Mouse (Mus musculus) stomach, embryonic 15.5 days (tissue): ENCODE measurements around the gene Cbln1. TPM values are rescaled to one million over a fixed set of nuclear protein-coding genes. Genes with fewer than 3 reads are reported as not detected.
A peak's percentile ranks its signal among the peaks of the same experiment; 100 is the strongest.

Experiments
- ATAC-seq: fragments of 200-750 bp; cut with Nextera tagmentation; 2 replicates; pipeline ENCODE4 v1.8.0; 2017; ENCODE audit warnings: low read depth, moderate number of reproducible peaks, moderate TSS enrichment; ENCODE audit not compliant: insufficient read depth, low FRiP score
- H3K27ac ChIP-seq: fragments of 300-500 bp; sonication (generic); 2 replicates; pipeline ENCODE4 v1.5.1; 2015; ENCODE audit warnings: mild to moderate bottlenecking, inconsistent platforms
- H3K27me3 ChIP-seq: fragments of 300-500 bp; sonication (generic); replicated peaks from 2 replicates; pipeline ENCODE4 v1.6.1; 2015; ENCODE audit warnings: inconsistent platforms
- H3K36me3 ChIP-seq: fragments of 300-500 bp; sonication (generic); 2 replicates; pipeline ENCODE4 v1.6.1; 2015; ENCODE audit warnings: inconsistent platforms
- H3K4me1 ChIP-seq: fragments of 300-500 bp; sonication (generic); 2 replicates; pipeline ENCODE4 v1.6.1; 2015; ENCODE audit warnings: inconsistent platforms
- H3K4me2 ChIP-seq: fragments of 300-500 bp; sonication (generic); 2 replicates; pipeline ENCODE4 v1.6.1; 2015; ENCODE audit warnings: mild to moderate bottlenecking, inconsistent platforms
- H3K4me3 ChIP-seq: fragments of 300-500 bp; sonication (generic); replicated peaks from 2 replicates; pipeline ENCODE4 v1.5.1; 2015; ENCODE audit warnings: inconsistent platforms
- H3K9ac ChIP-seq: fragments of 300-500 bp; sonication (generic); 2 replicates; pipeline ENCODE4 v1.6.1; 2015; ENCODE audit warnings: inconsistent platforms
- H3K9me3 ChIP-seq: fragments of 300-500 bp; sonication (generic); 2 replicates; pipeline ENCODE4 v1.6.1; 2016; ENCODE audit warnings: inconsistent platforms
- WGBS: fragments of 180-500 bp; shearing (Covaris S2); methylation state at CpG from one replicate; pipeline ENCODE4 v1.1.7; 2015; 5-methylcytosine and 5-hydroxymethylcytosine counted together
- polyA plus RNA-seq: library from polyadenylated mRNA; unstranded; fragments of >200 nt; fragmentation: Nextera tagmentation; extraction: Ambion mirVana; gene quantifications from 2 replicates; pipeline ENCODE4 v1.2.1, GENCODE M21; 2015

Gene Cbln1
- polyA plus RNA-seq, 1 experiment from 2014 or later: 0.30 TPM

GRCm38 (mm10) chr8:87468416-87468957 lies 3.9 kb downstream of the Cbln1 start:
- Histone ChIP-seq H3K36me3 (no peaks in the 10 kb centered on the region), H3K9me3 (no peaks in the 10 kb centered on the region), H3K27ac (no peak overlapping the region), H3K4me2 (peak overlapping the region; percentile 16; the same call in 1 of the 2 replicates), H3K9ac (no peak overlapping the region), H3K27me3 (peaks cover 83% of the 10 kb centered on the region), H3K4me1 (peaks cover 40% of the 10 kb centered on the region), H3K4me3 (no peak overlapping the region; the same call in 1 of the 2 replicates)
- ATAC-seq: no peak
- WGBS: 2% methylated on average over 23 of the region's 23 CpGs

GRCm38 (mm10) chr8:87467906-87468305 lies 4.5 kb downstream of the Cbln1 start:
- Histone ChIP-seq H3K36me3 (no peaks in the 10 kb centered on the region), H3K4me1 (peaks cover 35% of the 10 kb centered on the region), H3K27me3 (peaks cover 77% of the 10 kb centered on the region), H3K27ac (no peak overlapping the region), H3K4me2 (no peak overlapping the region), H3K4me3 (no peak overlapping the region), H3K9ac (no peak overlapping the region), H3K9me3 (no peaks in the 10 kb centered on the region)
- ATAC-seq: no peak
- 20% methylated on average over 3 of the region's 3 CpGs for WGBS

GRCm38 (mm10) chr8:87466936-87467602 lies 5.3 kb downstream of the Cbln1 start:
- WGBS: 45% methylated on average over 1 of the region's 1 CpGs
- Histone ChIP-seq H3K4me3 (no peak overlapping the region), H3K27me3 (peaks cover 70% of the 10 kb centered on the region), H3K36me3 (no peaks in the 10 kb centered on the region), H3K4me2 (no peak overlapping the region), H3K4me1 (peaks cover 28% of the 10 kb centered on the region), H3K27ac (no peak overlapping the region), H3K9me3 (no peaks in the 10 kb centered on the region), H3K9ac (no peak overlapping the region)
- ATAC-seq: no peak

GRCm38 (mm10) chr8:87466335-87466734 lies 6.1 kb downstream of the Cbln1 start:
- no peaks in the 10 kb centered on the region for H3K36me3 ChIP-seq
- peaks cover 63% of the 10 kb centered on the region for H3K27me3 ChIP-seq
- no peak overlapping the region for H3K9ac ChIP-seq
- peaks cover 22% of the 10 kb centered on the region for H3K4me1 ChIP-seq
- H3K4me2 ChIP-seq: no peak overlapping the region
- no peak overlapping the region for H3K27ac ChIP-seq
- H3K4me3 ChIP-seq: no peak overlapping the region
- 49% methylated on average over 6 of the region's 6 CpGs for WGBS
- H3K9me3 ChIP-seq: no peaks in the 10 kb centered on the region
- ATAC-seq: no peak

GRCm38 (mm10) chr8:87464446-87464845 lies 8.0 kb downstream of the Cbln1 start:
- Histone ChIP-seq H3K36me3 (no peaks in the 10 kb centered on the region), H3K27ac (no peak overlapping the region), H3K4me1 (peaks cover 7% of the 10 kb centered on the region; the same call in 1 of the 2 replicates), H3K9me3 (no peaks in the 10 kb centered on the region), H3K27me3 (peaks cover 44% of the 10 kb centered on the region), H3K9ac (no peak overlapping the region), H3K4me3 (no peak overlapping the region), H3K4me2 (no peak overlapping the region)
- WGBS: 67% methylated on average over 3 of the region's 3 CpGs
- ATAC-seq: no peak

GRCm38 (mm10) chr8:87461801-87462200 lies 10.6 kb downstream of the Cbln1 start:
- 33% methylated on average over 5 of the region's 5 CpGs for WGBS
- Histone ChIP-seq H3K4me1 (no peaks in the 10 kb centered on the region), H3K4me2 (no peak overlapping the region), H3K27ac (no peak overlapping the region), H3K27me3 (peaks cover 19% of the 10 kb centered on the region), H3K4me3 (no peak overlapping the region), H3K36me3 (no peaks in the 10 kb centered on the region), H3K9ac (no peak overlapping the region), H3K9me3 (no peaks in the 10 kb centered on the region)
- no peak for ATAC-seq

GRCm38 (mm10) chr8:87456949-87457348 lies 15.5 kb downstream of the Cbln1 start:
- ATAC-seq: no peak
- Histone ChIP-seq H3K27ac (no peak overlapping the region), H3K9me3 (no peaks in the 10 kb centered on the region), H3K4me3 (no peak overlapping the region), H3K4me2 (no peak overlapping the region), H3K4me1 (no peaks in the 10 kb centered on the region), H3K36me3 (no peaks in the 10 kb centered on the region), H3K27me3 (no peaks in the 10 kb centered on the region), H3K9ac (no peak overlapping the region)
- 79% methylated on average over 4 of the region's 4 CpGs for WGBS

GRCm38 (mm10) chr8:87452815-87453214 lies 19.6 kb downstream of the Cbln1 start:
- WGBS: 89% methylated on average over 4 of the region's 4 CpGs
- no peaks in the 10 kb centered on the region for H3K36me3 ChIP-seq

GRCm38 (mm10) chr8:87451737-87452136 lies 20.7 kb downstream of the Cbln1 start:
- Histone ChIP-seq H3K9ac (no peak overlapping the region), H3K4me1 (no peaks in the 10 kb centered on the region), H3K4me3 (no peak overlapping the region), H3K27ac (no peak overlapping the region), H3K36me3 (no peaks in the 10 kb centered on the region), H3K4me2 (no peak overlapping the region), H3K27me3 (no peaks in the 10 kb centered on the region), H3K9me3 (no peaks in the 10 kb centered on the region)
- ATAC-seq: no peak
- 83% methylated on average over 2 of the region's 2 CpGs for WGBS

More at GRCm38 (mm10) chr8:87452815-87453214, 19.6 kb downstream of the Cbln1 start:
- Histone ChIP-seq H3K9ac (no peak overlapping the region), H3K4me3 (no peak overlapping the region), H3K4me1 (no peaks in the 10 kb centered on the region), H3K27ac (no peak overlapping the region), H3K4me2 (no peak overlapping the region), H3K9me3 (no peaks in the 10 kb centered on the region), H3K27me3 (no peaks in the 10 kb centered on the region)
- ATAC-seq: no peak

GRCm38 (mm10) chr8:87434592-87434991 lies 37.8 kb downstream of the Cbln1 start:
- Histone ChIP-seq H3K27ac (no peak overlapping the region), H3K36me3 (no peaks in the 10 kb centered on the region), H3K27me3 (no peaks in the 10 kb centered on the region), H3K4me2 (no peak overlapping the region), H3K4me1 (no peaks in the 10 kb centered on the region), H3K9me3 (no peaks in the 10 kb centered on the region), H3K4me3 (no peak overlapping the region), H3K9ac (no peak overlapping the region)
- ATAC-seq: no peak
- WGBS: 73% methylated on average over 3 of the region's 3 CpGs

GRCm38 (mm10) chr8:87427188-87427587 lies 45.2 kb downstream of the Cbln1 start:
- Histone ChIP-seq H3K27me3 (no peaks in the 10 kb centered on the region), H3K9me3 (no peaks in the 10 kb centered on the region), H3K36me3 (no peaks in the 10 kb centered on the region), H3K27ac (no peak overlapping the region), H3K4me2 (no peak overlapping the region), H3K9ac (no peak overlapping the region), H3K4me1 (no peaks in the 10 kb centered on the region), H3K4me3 (no peak overlapping the region)
- ATAC-seq: no peak

- no peak for ATAC-seq
- no peak overlapping the region for H3K4me2 ChIP-seq
- no peak overlapping the region for H3K27ac ChIP-seq
- H3K36me3 ChIP-seq: no peaks in the 10 kb centered on the region
- no peaks in the 10 kb centered on the region for H3K9me3 ChIP-seq
- no peaks in the 10 kb centered on the region for H3K4me1 ChIP-seq
- no peak overlapping the region for H3K4me3 ChIP-seq
- WGBS: 55% methylated on average over 5 of the region's 5 CpGs
- no peaks in the 10 kb centered on the region for H3K27me3 ChIP-seq
- no peak overlapping the region for H3K9ac ChIP-seq
Observed at GRCm38 (mm10) chr8:87424706-87425105, 47.7 kb downstream of the Cbln1 start.
